Mouse (Mus musculus) intestine, postnatal 0 days (tissue): Measurements from ENCODE around the gene Efcab1. TPM values are rescaled to one million over a fixed set of nuclear protein-coding genes. Genes with fewer than 3 reads are reported as not detected.

Experiments used
- ATAC-seq: fragments of 200-750 bp; cut with Nextera tagmentation; 2 replicates; pipeline ENCODE4 v1.8.0; 2017; ENCODE audit warnings: mild to moderate bottlenecking, moderate TSS enrichment, moderate library complexity
- H3K27ac ChIP-seq: fragments of 300-500 bp; sonication (generic); 2 replicates; pipeline ENCODE4 v1.5.1; 2014; ENCODE audit warnings: mild to moderate bottlenecking, low read depth, low read length, moderate library complexity
- H3K27me3 ChIP-seq: fragments of 300-500 bp; sonication (generic); replicated peaks from 2 replicates; pipeline ENCODE4 v1.6.1; 2014; ENCODE audit warnings: low read length, mixed read lengths; ENCODE audit not compliant: control insufficient read depth, insufficient read depth
- H3K36me3 ChIP-seq: fragments of 300-500 bp; sonication (generic); 2 replicates; pipeline ENCODE4 v1.6.1; 2014; ENCODE audit warnings: mild to moderate bottlenecking, moderate library complexity; ENCODE audit not compliant: control insufficient read depth, insufficient read depth
- H3K4me1 ChIP-seq: fragments of 300-500 bp; sonication (generic); replicated peaks from 2 replicates; pipeline ENCODE4 v1.6.1; 2014; ENCODE audit warnings: antibody characterized with exemption, low read length, mixed read lengths; ENCODE audit not compliant: control insufficient read depth, insufficient read depth
- H3K4me2 ChIP-seq: fragments of 300-500 bp; sonication (generic); replicated peaks from 2 replicates; pipeline ENCODE4 v1.6.1; 2014; ENCODE audit warnings: low read depth, mild to moderate bottlenecking, moderate library complexity
- H3K4me3 ChIP-seq: fragments of 300-500 bp; sonication (generic); 2 replicates; pipeline ENCODE4 v1.5.1; 2014; ENCODE audit warnings: low read depth, low read length
- H3K9ac ChIP-seq: fragments of 300-500 bp; sonication (generic); 2 replicates; pipeline ENCODE4 v1.6.1; 2014; ENCODE audit warnings: mild to moderate bottlenecking, low read depth, low read length
- H3K9me3 ChIP-seq: fragments of 300-500 bp; sonication (generic); 2 replicates; pipeline ENCODE4 v1.6.1; 2016; ENCODE audit warnings: mixed run types; ENCODE audit not compliant: control insufficient read depth
- CTCF ChIP-seq: sonication (generic); IDR thresholded peaks from 2 replicates; pipeline ENCODE4 v1.5.1; 2016; ENCODE audit warnings: low read depth, mild to moderate bottlenecking, control low read depth, antibody characterized with exemption, moderate library complexity
- WGBS: fragments of 180-500 bp; shearing (Covaris S2); extraction: QIAGEN DNeasy Blood & Tissue Kit; methylation state at CpG from one replicate; pipeline ENCODE4 v1.1.7; 2014; 5-methylcytosine and 5-hydroxymethylcytosine counted together
- polyA plus RNA-seq: library from polyadenylated mRNA; unstranded; fragments of >200 nt; fragmentation: Nextera tagmentation; extraction: Ambion mirVana; gene quantifications from 2 replicates; pipeline ENCODE4 v1.2.1, GENCODE M21; 2015

The Efcab1 gene
- polyA plus RNA-seq, 1 experiment from 2014 or later, result 0.78 TPM

DNA sequence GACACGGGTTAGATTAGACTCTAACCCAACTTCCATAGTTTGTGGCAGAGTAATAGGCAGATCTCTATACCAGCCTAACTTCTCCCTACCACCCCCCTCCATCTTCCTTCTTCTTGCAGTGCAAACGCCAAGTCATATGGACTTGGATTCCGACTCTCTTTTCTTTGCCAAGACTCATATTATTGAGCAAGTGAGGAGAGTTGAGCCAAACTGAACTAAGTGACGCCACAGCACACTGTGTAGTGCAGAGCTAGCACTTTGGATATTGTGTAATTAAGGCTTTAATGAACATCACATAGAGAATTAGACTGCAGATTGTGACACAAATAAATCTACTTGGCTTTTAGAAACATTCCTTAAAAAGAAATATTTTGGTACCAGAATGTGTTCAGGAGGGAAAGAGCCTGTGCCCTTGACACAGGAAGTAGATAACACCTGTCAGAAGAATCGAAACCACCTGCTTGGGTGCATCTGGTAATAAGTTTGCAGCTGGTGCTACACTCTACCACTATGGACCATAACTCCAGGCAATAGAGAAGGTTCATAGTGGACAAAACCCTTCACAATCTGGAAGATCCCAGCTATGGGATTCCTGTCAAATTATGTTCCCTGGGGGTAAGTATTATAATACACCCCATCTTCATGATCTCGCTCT is 83.3 kb downstream of the Efcab1 start:
- Histone ChIP-seq H3K27ac (no peak overlapping the region), H3K27me3 (no peaks in the 10 kb centered on the region), H3K36me3 (no peaks in the 10 kb centered on the region), H3K4me2 (no peak overlapping the region), H3K4me3 (no peak overlapping the region), H3K9ac (no peak overlapping the region), H3K4me1 (no peaks in the 10 kb centered on the region), H3K9me3 (no peaks in the 10 kb centered on the region)
- no peak for ATAC-seq
- no peak for TF ChIP-seq CTCF
- 76% methylated on average over 6 of the region's 6 CpGs for WGBS

DNA sequence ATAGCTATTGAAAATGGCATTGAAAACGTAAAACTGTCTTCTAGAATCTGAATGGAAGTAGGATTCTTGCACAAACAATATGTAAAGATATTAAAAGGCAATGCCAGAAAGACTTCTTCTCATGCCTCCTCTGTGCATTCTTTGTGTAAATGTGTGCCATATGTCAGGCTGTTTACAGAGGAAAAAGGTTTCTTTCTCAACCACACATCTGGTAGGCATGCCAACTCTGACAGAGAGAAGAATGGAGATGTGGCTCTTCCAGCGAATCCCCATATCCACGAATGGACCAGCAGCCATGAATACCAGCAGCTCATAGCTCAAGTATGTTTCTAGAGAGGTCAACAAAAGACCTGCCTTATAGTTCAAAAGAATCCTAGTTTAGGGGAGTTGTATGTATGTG is 84.6 kb downstream of the Efcab1 start:
- 78% methylated on average over 3 of the region's 3 CpGs for WGBS
- Histone ChIP-seq H3K9ac (no peak overlapping the region), H3K27me3 (no peaks in the 10 kb centered on the region), H3K9me3 (no peaks in the 10 kb centered on the region), H3K4me1 (no peaks in the 10 kb centered on the region), H3K4me3 (no peak overlapping the region), H3K36me3 (no peaks in the 10 kb centered on the region), H3K27ac (no peak overlapping the region), H3K4me2 (no peak overlapping the region)
- no peak for ATAC-seq
- TF ChIP-seq CTCF, result no peak

DNA sequence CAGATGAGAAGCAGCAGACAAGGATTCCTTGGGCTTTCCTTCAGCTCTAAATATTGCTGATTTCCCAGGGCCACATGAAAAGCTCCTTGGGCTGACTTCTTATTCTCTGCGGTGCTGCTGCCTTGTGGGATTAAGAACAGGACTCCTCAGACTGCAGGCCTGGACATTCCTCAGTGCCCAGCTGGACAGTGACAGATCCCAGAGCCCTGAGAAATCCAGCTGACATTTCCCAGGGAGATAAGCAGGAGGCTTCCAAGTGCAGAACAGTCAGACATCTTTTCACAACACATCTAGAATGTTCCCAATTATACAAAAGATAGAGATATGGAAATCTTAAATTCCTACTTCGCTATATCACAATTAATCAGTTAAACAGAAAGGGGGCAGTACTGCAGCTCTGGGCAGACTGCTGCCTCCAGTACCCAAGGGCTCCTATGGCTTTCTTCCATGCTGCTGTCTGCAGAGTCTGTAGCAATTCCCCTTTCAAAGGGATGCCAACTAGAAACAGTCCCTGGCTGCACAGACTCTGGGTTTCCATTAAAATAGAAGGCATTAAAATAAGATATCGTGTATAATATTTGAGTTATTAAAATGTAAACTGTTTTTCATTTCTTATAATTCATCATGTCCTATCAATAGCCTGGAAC is 86.2 kb downstream of the Efcab1 start:
- Histone ChIP-seq H3K4me2 (no peak overlapping the region), H3K36me3 (no peaks in the 10 kb centered on the region), H3K4me1 (no peaks in the 10 kb centered on the region), H3K9me3 (no peaks in the 10 kb centered on the region), H3K27ac (no peak overlapping the region), H3K4me3 (no peak overlapping the region), H3K9ac (no peak overlapping the region), H3K27me3 (no peaks in the 10 kb centered on the region)
- 0 out of 2 replicates have a peak, but pooled peaks have one; percentile 10 for TF ChIP-seq CTCF
- WGBS, result 59% methylated on average over 3 of the region's 3 CpGs
- ATAC-seq, result no peak

DNA sequence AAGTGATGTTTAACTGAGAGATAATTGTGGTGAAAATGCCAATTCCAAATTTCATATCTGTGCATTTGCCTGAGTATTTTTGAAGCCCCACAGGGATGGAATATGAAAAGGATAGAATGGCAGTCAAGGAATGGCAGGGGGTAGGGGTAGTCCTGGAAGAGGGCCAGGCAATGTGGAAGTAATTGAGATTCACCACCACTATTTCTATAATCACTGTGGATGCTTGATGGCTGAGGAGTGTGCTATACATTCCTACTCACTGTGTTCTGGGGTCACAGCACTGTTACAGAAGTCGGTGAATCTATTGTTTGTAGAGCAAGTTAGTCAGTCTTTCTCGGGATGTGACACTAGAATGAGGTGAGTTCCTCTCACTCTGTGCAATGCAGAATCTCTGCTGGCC is 108.3 kb downstream of the Efcab1 start:
- Histone ChIP-seq H3K4me1 (no peaks in the 10 kb centered on the region), H3K27ac (no peak overlapping the region), H3K4me2 (no peak overlapping the region), H3K4me3 (no peak overlapping the region), H3K36me3 (no peaks in the 10 kb centered on the region), H3K9me3 (no peaks in the 10 kb centered on the region), H3K9ac (no peak overlapping the region), H3K27me3 (no peaks in the 10 kb centered on the region)
- TF ChIP-seq CTCF, result no peak
- no peak for ATAC-seq
- WGBS, result 75% methylated on average over 2 of the region's 2 CpGs
